Mouse (Mus musculus) common myeloid progenitor, adult 5-6 weeks (primary cell): ENCODE measurements around the gene 4930470P17Rik. TPM values are rescaled to one million over a fixed set of nuclear protein-coding genes. Genes with fewer than 3 reads are reported as not detected.
A peak's percentile ranks its signal among the peaks of the same experiment; 100 is the strongest.
"Not testable (repeated sequence)": the region's sequence is repeated elsewhere in the genome, so short reads cannot be mapped to it uniquely, and the experiment has no call there.

Experiments used
- ATAC-seq: replicated peaks from 2 replicates; pipeline ENCODE4 v1.8.0; 2016; ENCODE audit warnings: low read depth, mild to moderate bottlenecking, moderate TSS enrichment, inconsistent platforms; ENCODE audit not compliant: poor library complexity, severe bottlenecking
- total RNA-seq: library from RNA; stranded (forward); fragments of 200-1000, 187-1606 nt; gene quantifications from 2 replicates; pipeline ENCODE4 v1.2.3, GENCODE M21; 2017

Gene 4930470P17Rik
- not detected in 2 replicates for total RNA-seq

DNA sequence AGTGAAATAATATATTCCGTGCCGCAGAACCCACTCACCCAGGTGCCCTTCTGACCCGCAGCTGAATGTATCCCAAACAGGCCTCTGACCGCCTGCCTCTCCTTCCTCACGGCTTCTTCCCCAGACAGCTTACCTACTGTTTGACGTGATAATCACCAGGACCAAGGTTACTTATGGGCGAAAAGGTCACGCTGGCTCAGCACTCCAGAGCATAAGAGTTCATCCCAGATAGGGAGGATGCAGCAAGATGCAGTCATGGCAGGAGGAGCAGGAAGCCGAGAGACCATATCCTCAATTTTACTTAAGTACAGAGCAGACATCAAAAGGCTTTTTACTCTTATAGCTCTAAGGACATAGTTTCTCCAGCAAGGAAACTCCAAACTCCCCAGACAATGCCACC, at the start of gene 4930470P17Rik:
4930470P17Rik (minus strand) TSS at position 101 of the 400 bp plus-strand sequence.
- ATAC-seq: no peak

DNA sequence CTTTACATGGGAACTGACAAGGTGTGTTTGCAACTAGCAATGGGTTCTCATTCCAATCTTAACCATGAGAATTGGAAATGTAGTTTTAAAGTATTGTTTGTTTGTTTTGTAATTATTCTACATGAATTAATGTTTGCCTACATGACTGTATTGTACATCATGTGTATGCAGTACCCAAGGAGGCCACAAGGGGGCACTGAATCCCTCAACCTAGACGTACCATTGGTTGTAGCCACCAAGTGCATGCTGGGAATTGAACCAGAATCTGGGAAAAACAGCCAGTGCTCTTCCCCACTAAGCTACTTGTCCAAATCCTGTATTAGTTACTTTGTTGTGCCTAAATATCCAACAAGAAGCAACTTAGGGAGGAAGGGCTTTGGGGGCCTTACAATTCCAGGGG, 49.7 kb upstream of the 4930470P17Rik start:
- no peak for ATAC-seq

DNA sequence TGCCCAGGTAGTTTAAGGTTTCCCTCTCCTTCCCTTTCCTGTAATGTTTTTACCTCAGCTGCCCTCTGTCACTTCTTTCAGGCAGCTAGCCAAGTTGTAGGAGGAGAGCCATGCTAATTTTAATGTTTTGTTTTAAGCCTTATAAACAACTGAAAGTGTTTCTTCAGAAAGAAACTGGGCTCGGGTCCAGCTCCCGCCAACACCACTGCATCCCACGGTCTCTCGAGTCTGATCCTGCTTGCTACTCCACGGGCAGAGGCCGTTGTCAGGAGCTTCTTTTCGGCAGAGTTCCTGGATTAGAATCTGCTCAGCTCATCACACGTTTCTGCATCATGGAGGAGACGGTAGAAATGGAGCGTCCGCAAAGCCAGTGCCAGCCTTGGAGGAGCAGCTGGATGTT, 46.7 kb upstream of the 4930470P17Rik start:
- ATAC-seq: no peak

DNA sequence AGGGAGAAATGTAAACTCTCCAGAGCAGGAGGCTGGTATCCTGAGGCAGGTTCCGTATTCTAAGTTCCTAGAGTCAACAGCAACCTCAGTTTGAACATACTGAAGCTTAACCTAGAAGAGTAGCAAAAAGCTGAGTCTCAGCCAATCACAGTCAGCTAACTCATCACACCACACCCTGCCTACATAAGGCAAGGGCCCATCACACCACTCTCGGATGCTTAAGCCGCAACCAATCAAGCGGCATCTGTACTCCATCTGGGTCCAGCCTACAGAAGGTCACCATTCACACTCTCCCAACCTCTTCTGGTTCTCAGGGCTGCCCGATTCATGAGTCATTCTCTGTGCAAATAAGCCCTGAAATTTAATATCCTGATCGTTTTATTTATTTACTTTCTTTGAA, 44.4 kb upstream of the 4930470P17Rik start:
- no peak for ATAC-seq

GRCm38 (mm10) chr2:170642338-170642806, 40.6 kb upstream of the 4930470P17Rik start:
- ATAC-seq: no peak

DNA sequence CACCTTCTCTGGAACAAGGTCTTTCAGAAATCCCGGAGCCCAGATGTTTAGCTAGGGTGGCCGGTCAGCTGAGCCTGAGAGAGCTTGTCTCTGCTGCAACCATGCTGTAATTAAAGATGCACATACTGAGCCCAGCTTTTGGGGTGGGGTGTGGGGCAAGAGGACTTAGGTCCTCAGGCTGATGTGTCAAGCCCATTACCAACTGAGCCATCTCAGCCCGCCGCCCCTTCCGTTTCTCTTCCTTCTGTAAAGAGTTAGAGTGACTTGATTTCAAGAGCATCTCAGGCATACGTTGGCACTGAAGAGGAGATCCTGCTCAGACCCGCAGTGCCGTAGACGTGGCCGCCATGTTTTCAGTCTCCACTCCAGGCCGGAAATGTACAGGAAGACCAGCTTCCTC, 38.5 kb upstream of the 4930470P17Rik start:
- no peak for ATAC-seq

DNA sequence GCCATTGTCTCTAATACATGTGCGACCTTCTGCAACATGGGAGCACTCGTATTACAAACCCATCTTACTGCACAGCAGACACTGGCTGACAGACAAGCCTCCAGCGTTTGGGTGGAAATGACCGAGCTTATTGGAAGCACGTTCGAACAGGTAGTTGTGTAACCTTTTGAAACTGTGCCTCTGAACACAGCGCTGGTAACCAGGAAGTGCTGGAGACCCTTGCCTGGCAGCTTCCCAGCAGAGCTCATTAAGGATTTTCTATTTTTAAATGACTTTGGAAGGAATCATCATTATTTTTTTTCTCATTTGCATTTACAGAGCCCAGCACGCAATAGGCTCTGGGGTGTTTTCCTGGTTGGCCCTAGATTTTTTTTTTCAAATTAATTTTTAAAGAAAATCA, 36.9 kb upstream of the 4930470P17Rik start:
- no peak for ATAC-seq

GRCm38 (mm10) chr2:170632998-170633622, 31.3 kb upstream of the 4930470P17Rik start:
- ATAC-seq: no peak

GRCm38 (mm10) chr2:170632386-170632785, 30.6 kb upstream of the 4930470P17Rik start:
- ATAC-seq: no peak

GRCm38 (mm10) chr2:170631375-170631774, 29.6 kb upstream of the 4930470P17Rik start:
- no peak for ATAC-seq

GRCm38 (mm10) chr2:170630553-170630952, 28.7 kb upstream of the 4930470P17Rik start:
- ATAC-seq: no peak

DNA sequence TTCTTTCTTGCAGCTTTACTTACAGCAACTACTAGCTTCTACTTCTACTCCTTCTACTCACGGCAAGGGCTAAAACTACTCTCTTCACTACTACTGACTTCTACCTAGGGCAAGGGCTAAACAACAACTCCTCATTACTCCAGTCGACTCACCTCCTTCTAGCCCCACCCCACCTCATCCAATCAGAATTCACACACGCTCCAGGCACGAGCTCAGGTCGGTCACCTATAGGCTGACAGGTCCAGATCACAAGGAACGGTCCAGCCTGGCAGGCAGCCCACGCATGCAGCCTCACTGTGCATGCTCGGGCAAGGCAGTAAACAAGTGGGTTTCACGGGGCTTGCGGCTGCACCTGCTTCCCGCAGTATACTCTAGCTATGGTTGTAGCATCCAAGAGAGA, 26.2 kb upstream of the 4930470P17Rik start:
- not testable (repeated sequence) for ATAC-seq

GRCm38 (mm10) chr2:170624201-170624880, 22.5 kb upstream of the 4930470P17Rik start:
- not testable (repeated sequence) for ATAC-seq

GRCm38 (mm10) chr2:170622985-170623384, 21.2 kb upstream of the 4930470P17Rik start:
- no peak for ATAC-seq

DNA sequence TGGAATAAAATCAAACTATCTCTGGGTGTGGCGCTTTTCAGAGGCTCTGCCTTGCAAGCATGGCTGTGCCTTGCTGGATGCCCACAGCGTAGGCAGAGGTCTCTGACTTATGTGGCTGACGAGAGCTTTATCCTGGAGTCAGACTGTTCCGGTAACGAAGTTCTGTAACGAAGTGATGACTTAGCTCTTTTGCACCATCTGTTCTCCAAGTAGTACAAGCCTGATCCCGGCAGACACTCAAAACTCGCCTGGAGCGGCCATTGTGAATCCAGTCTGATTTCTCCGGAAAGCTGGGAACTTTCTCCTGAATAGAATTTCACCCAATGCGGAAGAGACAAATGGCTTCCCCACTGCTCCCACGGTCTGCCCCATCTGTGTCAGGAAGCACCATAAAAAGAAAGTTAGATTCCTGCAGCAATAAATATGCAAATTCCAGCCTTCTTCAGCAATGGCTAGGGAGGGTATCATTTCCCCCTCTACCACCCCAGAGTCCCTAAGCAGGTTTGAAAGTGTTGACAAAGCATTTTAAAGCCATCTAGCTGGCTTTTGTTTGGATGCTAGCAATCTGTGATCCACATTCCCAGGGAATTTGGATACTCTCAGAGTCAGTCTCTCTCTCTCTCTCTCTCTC, 17.2 kb upstream of the 4930470P17Rik start:
- ATAC-seq: no peak

- not testable (repeated sequence) for ATAC-seq
Observed at GRCm38 (mm10) chr2:170611794-170612193, 10.0 kb upstream of the 4930470P17Rik start.

DNA sequence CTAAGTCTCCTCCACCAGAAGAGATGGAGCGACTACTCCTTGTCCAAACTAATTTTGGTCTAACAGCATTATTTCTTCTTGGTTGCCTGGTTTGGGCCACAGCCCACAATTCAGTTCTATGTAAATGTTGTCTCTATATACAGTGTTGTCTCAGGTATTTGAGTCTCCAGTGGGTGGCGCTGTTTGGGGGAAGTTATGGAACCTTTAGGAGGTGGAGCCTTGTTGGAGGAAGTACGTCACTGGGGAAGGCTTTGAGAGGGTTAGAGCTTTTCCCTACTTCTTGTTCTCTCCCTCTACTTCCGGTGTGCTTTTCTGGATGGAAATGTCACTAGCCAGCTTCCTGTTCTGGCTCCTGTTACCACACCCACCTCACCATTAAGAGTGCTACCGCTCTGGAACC, 646 bp downstream of the 4930470P17Rik start:
- no peak for ATAC-seq

DNA sequence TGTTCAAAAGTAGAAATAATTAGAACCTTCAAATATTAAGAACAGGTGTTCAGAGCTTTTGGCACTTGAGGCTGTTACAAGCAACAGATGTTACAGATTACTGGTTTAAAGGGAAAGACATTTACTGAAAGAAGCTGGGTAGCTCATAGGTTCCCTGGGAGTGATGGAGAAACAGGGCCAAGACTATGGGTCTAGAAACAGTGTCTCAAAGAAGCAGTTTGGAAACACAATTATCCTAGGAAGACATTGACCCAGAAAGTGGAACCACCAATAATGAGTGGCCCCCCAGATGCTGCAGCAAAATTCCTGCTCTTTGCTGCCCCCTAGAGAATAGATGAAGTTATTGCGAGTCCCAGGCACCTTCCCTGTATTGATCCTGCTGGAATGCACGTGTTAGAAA, 4.2 kb downstream of the 4930470P17Rik start:
- peak; percentile 74 for ATAC-seq

GRCm38 (mm10) chr2:170596726-170597125, 5.1 kb downstream of the 4930470P17Rik start:
- peak; percentile 83 for ATAC-seq

DNA sequence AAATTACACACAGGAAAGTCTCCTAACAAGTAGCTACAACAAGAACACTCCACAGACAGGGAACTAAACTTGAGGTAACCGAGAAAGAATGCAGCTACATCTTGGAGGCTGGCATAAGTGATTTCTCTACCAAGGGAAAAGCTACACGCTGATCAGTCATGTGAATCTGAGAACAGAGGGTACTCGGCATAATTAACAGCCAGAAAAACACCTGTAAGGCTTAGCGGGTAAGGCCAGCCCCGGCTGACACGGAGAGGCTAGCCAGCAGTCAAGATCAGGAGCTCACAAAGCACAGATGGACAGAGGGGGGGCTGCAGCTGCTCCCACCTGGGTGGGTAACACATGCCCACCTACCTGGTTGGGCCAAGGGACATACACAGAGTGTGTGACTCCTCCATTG, 9.7 kb downstream of the 4930470P17Rik start:
- ATAC-seq: no peak

GRCm38 (mm10) chr2:170588369-170588900, 13.4 kb downstream of the 4930470P17Rik start:
- no peak for ATAC-seq
